Mouse (Mus musculus) liver, postnatal 0 days (tissue): ENCODE measurements around the gene Nr2c1. TPM values are rescaled to one million over a fixed set of nuclear protein-coding genes. Genes with fewer than 3 reads are reported as not detected.

Experiments used
- ATAC-seq: fragments of 200-750 bp; cut with Nextera tagmentation; 2 replicates; pipeline ENCODE4 v1.8.0; 2017; ENCODE audit warnings: mild to moderate bottlenecking, moderate library complexity
- DNase-seq: peaks from one replicate; pipeline ENCODE4 v3.0.0-alpha.2; 2016
- H3K27ac ChIP-seq: fragments of 300-500 bp; sonication (generic); 2 replicates; pipeline ENCODE4 v1.5.1; 2014; ENCODE audit warnings: antibody characterized with exemption, moderate library complexity, mild to moderate bottlenecking, low read depth
- H3K27me3 ChIP-seq: fragments of 300-500 bp; sonication (generic); 2 replicates; pipeline ENCODE4 v1.6.1; 2014; ENCODE audit warnings: low read length, control low read depth, mixed read lengths; ENCODE audit not compliant: insufficient read depth
- H3K36me3 ChIP-seq: fragments of 300-500 bp; sonication (generic); replicated peaks from 2 replicates; pipeline ENCODE4 v1.6.1; 2014; ENCODE audit warnings: mild to moderate bottlenecking, control low read depth, low read length, moderate library complexity, mixed read lengths; ENCODE audit not compliant: insufficient read depth
- H3K4me1 ChIP-seq: fragments of 300-500 bp; sonication (generic); 2 replicates; pipeline ENCODE4 v1.6.1; 2014; ENCODE audit warnings: antibody characterized with exemption, mild to moderate bottlenecking, control low read depth; ENCODE audit not compliant: insufficient read depth
- H3K4me2 ChIP-seq: fragments of 300-500 bp; sonication (generic); 2 replicates; pipeline ENCODE4 v1.6.1; 2014; ENCODE audit warnings: low read depth, mild to moderate bottlenecking, low read length, moderate library complexity, mixed read lengths
- H3K4me3 ChIP-seq: fragments of 300-500 bp; sonication (generic); 2 replicates; pipeline ENCODE4 v1.5.1; 2014; ENCODE audit warnings: low read depth, low read length
- H3K9ac ChIP-seq: fragments of 300-500 bp; sonication (generic); replicated peaks from 2 replicates; pipeline ENCODE4 v1.6.1; 2014; ENCODE audit warnings: mild to moderate bottlenecking, moderate library complexity
- H3K9me3 ChIP-seq: fragments of 300-500 bp; sonication (generic); 2 replicates; pipeline ENCODE4 v1.6.1; 2016; ENCODE audit warnings: mild to moderate bottlenecking, control low read depth, low read length, mixed read lengths
- CTCF ChIP-seq: sonication (generic); IDR thresholded peaks from 2 replicates; pipeline ENCODE4 v1.5.1; 2016; ENCODE audit warnings: antibody characterized with exemption, low read depth
- EP300 ChIP-seq: IDR thresholded peaks from 2 replicates; pipeline ENCODE4 v1.6.1; 2016; ENCODE audit warnings: antibody characterized with exemption, low read depth, mild to moderate bottlenecking
- WGBS: fragments of 180-500 bp; shearing (Covaris S2); extraction: QIAGEN DNeasy Blood & Tissue Kit; methylation state at CpG from one replicate; pipeline ENCODE4 v1.1.7; 2014; ENCODE audit not compliant: insufficient replicate concordance; 5-methylcytosine and 5-hydroxymethylcytosine counted together
- polyA plus RNA-seq: library from polyadenylated mRNA; unstranded; fragments of >200 nt; fragmentation: Nextera tagmentation; extraction: Ambion mirVana; gene quantifications from 2 replicates; pipeline ENCODE4 v1.2.1, GENCODE M21; 2015

Gene Nr2c1
- polyA plus RNA-seq, 1 experiment from 2014 or later: 2.9 TPM

- H3K4me3 ChIP-seq: no peak overlapping the region
- no peak overlapping the region for H3K9ac ChIP-seq
- DNase-seq: no peak
- H3K9me3 ChIP-seq: no peaks in the 10 kb centered on the region
- no peak overlapping the region for H3K4me2 ChIP-seq
- WGBS: 62% methylated on average over 4 of the region's 4 CpGs
- H3K4me1 ChIP-seq: peaks cover 18% of the 10 kb centered on the region
- ATAC-seq: no peak
- H3K27me3 ChIP-seq: no peaks in the 10 kb centered on the region
- H3K36me3 ChIP-seq: no peaks in the 10 kb centered on the region; the same call in 1 of the 2 replicates
- 0 out of 2 replicates have a peak overlapping the region, but pooled peaks have one; percentile 7 for H3K27ac ChIP-seq
- TF ChIP-seq CTCF: no peak
- no peak for TF ChIP-seq EP300
These were observed 3.7 kb downstream of the Nr2c1 start for GRCm38 (mm10) chr10:94151488-94151887.

- no peak for ATAC-seq
- Histone ChIP-seq H3K36me3 (peaks cover 9% of the 10 kb centered on the region; the same call in 1 of the 2 replicates), H3K9me3 (no peaks in the 10 kb centered on the region), H3K4me3 (no peak overlapping the region), H3K4me2 (no peak overlapping the region), H3K27me3 (no peaks in the 10 kb centered on the region), H3K9ac (no peak overlapping the region), H3K27ac (no peak overlapping the region), H3K4me1 (peaks cover 9% of the 10 kb centered on the region)
- DNase-seq: no peak
- TF ChIP-seq CTCF (no peak), EP300 (no peak)
These were observed 6.0 kb downstream of the Nr2c1 start for GRCm38 (mm10) chr10:94153841-94154240.

GRCm38 (mm10) chr10:94158962-94159361, 11.1 kb downstream of the Nr2c1 start:
- Histone ChIP-seq H3K27ac (no peak overlapping the region), H3K4me1 (no peaks in the 10 kb centered on the region), H3K4me2 (no peak overlapping the region), H3K9ac (no peak overlapping the region), H3K27me3 (no peaks in the 10 kb centered on the region), H3K36me3 (peaks cover 23% of the 10 kb centered on the region), H3K4me3 (no peak overlapping the region), H3K9me3 (no peaks in the 10 kb centered on the region)
- DNase-seq (no peak), ATAC-seq (no peak)
- TF ChIP-seq EP300: no peak
- TF ChIP-seq CTCF: no peak
- WGBS: 72% methylated on average over 6 of the region's 6 CpGs

- no peak for DNase-seq
- no peak for TF ChIP-seq CTCF
- H3K27me3 ChIP-seq: no peaks in the 10 kb centered on the region
- H3K9me3 ChIP-seq: no peaks in the 10 kb centered on the region
- H3K4me2 ChIP-seq: no peak overlapping the region
- WGBS: 79% methylated on average over 4 of the region's 4 CpGs
- peaks cover 27% of the 10 kb centered on the region for H3K36me3 ChIP-seq
- no peak for ATAC-seq
- no peak overlapping the region for H3K9ac ChIP-seq
- H3K27ac ChIP-seq: no peak overlapping the region
- no peak overlapping the region for H3K4me3 ChIP-seq
- H3K4me1 ChIP-seq: no peaks in the 10 kb centered on the region
These were observed 11.6 kb downstream of the Nr2c1 start for GRCm38 (mm10) chr10:94159406-94159805.

GRCm38 (mm10) chr10:94161051-94161765, 13.4 kb downstream of the Nr2c1 start:
- H3K36me3 ChIP-seq: peaks cover 35% of the 10 kb centered on the region
- H3K9ac ChIP-seq: no peak overlapping the region
- H3K27me3 ChIP-seq: no peaks in the 10 kb centered on the region
- no peak for TF ChIP-seq CTCF
- no peak for TF ChIP-seq EP300
- no peaks in the 10 kb centered on the region for H3K9me3 ChIP-seq
- no peak for ATAC-seq
- DNase-seq: no peak
- 86% methylated on average over 5 of the region's 5 CpGs for WGBS
- H3K4me2 ChIP-seq: no peak overlapping the region
- no peaks in the 10 kb centered on the region for H3K4me1 ChIP-seq
- H3K27ac ChIP-seq: no peak overlapping the region
- no peak overlapping the region for H3K4me3 ChIP-seq

- 84% methylated on average over 7 of the region's 7 CpGs for WGBS
- Histone ChIP-seq H3K4me3 (no peak overlapping the region), H3K27me3 (no peaks in the 10 kb centered on the region), H3K4me2 (no peak overlapping the region), H3K4me1 (no peaks in the 10 kb centered on the region), H3K9ac (no peak overlapping the region), H3K9me3 (no peaks in the 10 kb centered on the region), H3K36me3 (peaks cover 37% of the 10 kb centered on the region), H3K27ac (no peak overlapping the region)
- no peak for DNase-seq
- TF ChIP-seq EP300: no peak
- no peak for TF ChIP-seq CTCF
- ATAC-seq: no peak
These were observed 14.2 kb downstream of the Nr2c1 start for GRCm38 (mm10) chr10:94162031-94162430.
